Mouse (Mus musculus): Measurements from ENCODE around the gene Spata33. TPM values are rescaled to one million over a fixed set of nuclear protein-coding genes. Genes with fewer than 3 reads are reported as not detected.
"Not testable (repeated sequence)": the region's sequence is repeated elsewhere in the genome, so short reads cannot be mapped to it uniquely, and the experiment has no call there.

The Spata33 gene
- total RNA-seq (2021) = 10 to 100 TPM in 1 of 2 experiments, 1 to 10 TPM in 1; 6.0 to 10.4 TPM
- long read RNA-seq, full-length matches to known transcripts = 7 of 10 reads
- long read RNA-seq, partial matches to known transcripts = 3 of 10 reads
- long read RNA-seq, other reads (novel, unspliced or antisense) = 0 of 10 reads

GRCm38 (mm10) chr8:123212321-123213117 lies at the start of gene Spata33, which contains the start of gene Chmp1a:
Spata33 (plus strand) TSS chr8:123212832.
Chmp1a (minus strand) TSS chr8:123212763.
- peak; percentile 75 to 92 for DNase-seq (ENCODE audit: low spot score in 2 of 2)

DNA sequence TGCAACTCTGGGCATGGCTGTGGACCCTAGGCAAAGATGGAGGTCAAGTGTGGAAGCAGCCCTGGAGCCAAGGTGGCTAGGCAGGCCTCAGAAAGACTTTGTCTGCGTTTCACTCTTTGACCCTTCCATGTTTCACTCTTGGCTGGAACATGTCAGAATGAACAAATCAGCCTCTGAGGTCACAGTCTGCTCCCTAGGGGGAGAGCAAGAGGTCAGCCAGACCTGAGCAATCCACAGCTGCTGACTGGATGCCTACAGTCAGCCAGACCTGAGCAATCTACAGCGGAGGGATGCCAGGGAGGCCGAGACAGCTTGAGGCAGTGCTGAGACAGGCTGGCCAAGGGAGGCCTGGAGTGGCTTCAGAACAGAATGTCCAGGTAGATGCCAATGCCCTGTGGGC lies 31.2 kb upstream of the Spata33 start:
- no peak for DNase-seq (ENCODE audit: low spot score in 2 of 2)

DNA sequence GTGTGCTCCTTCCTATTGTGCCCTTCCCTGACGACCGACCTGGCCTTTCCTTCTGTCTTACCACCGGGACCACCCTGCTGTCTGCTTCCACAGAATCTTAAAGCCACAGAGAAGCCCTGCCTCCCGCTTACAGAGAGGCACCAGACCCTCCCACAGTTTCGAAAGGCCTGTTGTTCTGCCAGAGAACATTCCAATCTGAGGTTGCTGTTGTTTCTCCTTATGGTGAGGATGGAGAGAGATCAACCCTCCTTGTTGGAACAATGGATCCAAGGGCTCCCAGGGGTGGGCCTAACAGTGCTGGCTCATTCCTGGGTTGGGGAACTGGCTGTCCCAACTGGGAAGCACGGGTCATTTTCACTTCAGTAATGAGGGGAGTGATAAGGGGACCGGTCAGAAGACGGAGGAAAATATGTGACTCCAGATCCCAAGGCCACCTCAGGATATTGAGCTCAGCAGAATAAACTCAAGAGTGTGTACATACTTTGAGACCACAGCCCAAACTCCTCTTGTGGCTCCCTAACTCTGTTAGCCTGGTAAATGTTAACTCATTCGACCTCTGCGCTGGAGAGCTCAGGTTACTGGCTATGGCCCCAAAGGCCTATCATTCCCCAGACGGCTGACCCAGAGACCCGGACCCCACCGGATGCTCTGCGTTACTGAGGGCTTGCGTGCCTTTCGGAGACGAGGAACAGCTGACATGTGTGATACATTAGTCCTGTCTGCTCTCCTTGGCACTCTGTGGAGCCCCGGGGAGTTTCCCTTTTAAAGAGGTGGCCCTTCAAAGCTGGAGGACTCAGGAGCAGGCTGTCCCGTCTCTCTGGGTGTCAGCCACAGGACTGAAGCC lies 26.8 kb upstream of the Spata33 start, which contains the start of gene Dpep1:
Gene Dpep1 (plus strand): TSS at position 677 of the 844 bp plus-strand sequence.
- DNase-seq (ENCODE audit: low spot score in 2 of 2) = no peak

GRCm38 (mm10) chr8:123188006-123188405 lies 24.6 kb upstream of the Spata33 start:
- DNase-seq (ENCODE audit: low spot score in 2 of 2) = no peak

GRCm38 (mm10) chr8:123188841-123189240 lies 23.8 kb upstream of the Spata33 start:
- DNase-seq (ENCODE audit: low spot score in 2 of 2) = no peak

GRCm38 (mm10) chr8:123190678-123191077 lies 22.0 kb upstream of the Spata33 start:
- DNase-seq (ENCODE audit: low spot score in 2 of 2) = peak; percentile 77 to 87

GRCm38 (mm10) chr8:123191908-123192307 lies 20.7 kb upstream of the Spata33 start:
- no peak for DNase-seq (ENCODE audit: low spot score in 2 of 2)

DNA sequence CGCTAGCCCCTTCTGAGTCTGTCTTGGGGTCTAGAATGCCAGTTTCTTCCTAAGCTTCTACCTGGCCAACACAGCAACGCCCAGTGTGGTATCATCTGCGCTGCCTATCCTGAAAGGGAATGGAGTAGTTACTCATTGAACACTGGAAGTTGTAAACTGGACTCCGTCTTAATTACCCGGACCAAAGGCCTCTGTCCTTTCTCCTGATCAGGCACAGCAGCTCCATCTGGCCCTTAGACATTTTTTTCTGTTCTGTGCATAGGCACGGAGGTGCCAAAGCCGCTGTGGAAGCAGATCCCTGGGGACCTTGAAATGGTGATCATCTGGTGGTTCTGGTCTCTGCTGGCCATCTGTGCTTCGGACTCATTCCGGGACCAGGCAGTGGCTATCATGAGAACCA lies 18.9 kb upstream of the Spata33 start:
- no peak for DNase-seq (ENCODE audit: low spot score in 2 of 2)

GRCm38 (mm10) chr8:123197016-123197415 lies 15.6 kb upstream of the Spata33 start:
- not testable (repeated sequence) for DNase-seq (ENCODE audit: low spot score in 2 of 2)

- DNase-seq (ENCODE audit: low spot score in 2 of 2) = no peak
Observed at GRCm38 (mm10) chr8:123199864-123200263, 12.8 kb upstream of the Spata33 start.

DNA sequence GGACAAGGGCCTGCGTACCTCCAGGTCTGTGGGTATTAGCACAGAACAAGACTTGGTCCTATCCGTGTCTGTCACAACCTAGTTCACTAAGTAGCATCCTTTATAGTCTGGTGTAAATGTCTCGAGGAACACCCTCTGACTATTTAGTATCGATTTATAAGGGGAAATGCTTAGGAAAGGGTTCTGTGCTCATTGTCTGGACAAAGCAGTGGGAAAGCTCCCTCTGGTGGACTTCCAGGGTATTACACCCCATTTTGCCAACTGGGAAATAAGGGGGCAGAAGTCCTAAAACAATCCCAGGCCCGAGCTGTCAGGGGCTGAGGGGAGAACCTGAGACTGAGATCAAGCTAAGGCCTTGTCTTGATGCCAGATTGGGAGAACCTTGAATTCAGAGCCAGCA lies 10.3 kb upstream of the Spata33 start:
- DNase-seq (ENCODE audit: low spot score in 2 of 2) = peak; percentile 71 to 86

DNA sequence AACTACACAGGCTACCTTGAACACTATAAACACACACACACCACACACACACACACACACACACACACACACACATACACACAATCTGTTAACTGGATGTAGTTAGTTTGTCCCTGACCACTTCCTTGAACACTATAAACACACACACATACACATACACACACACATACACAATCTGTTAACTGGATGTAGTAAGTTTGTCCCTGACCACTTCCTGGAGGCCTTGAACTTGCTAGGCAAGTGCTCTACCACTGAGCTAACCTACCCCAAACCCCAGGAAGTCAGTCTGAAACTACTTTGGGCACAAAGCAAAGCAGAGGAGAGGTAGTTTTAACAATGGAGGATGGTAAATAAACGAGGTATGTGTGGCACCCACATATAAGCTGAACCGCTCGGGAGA lies 9.1 kb upstream of the Spata33 start:
- DNase-seq (ENCODE audit: low spot score in 2 of 2) = no peak

DNA sequence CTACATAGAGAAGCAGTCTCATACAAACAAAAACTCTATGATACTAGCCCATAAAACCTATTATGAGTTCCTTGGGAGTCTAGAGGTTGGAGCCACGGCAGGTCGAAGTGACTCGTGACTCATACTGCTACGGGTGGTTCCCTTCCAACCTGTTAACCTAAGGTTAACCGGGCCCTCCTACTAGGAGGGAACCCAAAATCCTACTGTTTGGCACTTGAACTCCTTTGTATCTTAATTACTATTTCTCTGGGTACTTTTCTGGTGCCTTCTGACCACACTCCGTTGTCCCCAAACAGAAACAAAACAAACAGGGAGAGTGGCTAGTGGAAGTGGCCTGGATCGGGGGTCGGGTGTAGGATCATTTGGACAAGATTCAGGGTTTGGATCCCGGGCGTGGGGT lies 756 bp upstream of the Spata33 start:
- DNase-seq (ENCODE audit: low spot score in 2 of 2) = no peak

DNA sequence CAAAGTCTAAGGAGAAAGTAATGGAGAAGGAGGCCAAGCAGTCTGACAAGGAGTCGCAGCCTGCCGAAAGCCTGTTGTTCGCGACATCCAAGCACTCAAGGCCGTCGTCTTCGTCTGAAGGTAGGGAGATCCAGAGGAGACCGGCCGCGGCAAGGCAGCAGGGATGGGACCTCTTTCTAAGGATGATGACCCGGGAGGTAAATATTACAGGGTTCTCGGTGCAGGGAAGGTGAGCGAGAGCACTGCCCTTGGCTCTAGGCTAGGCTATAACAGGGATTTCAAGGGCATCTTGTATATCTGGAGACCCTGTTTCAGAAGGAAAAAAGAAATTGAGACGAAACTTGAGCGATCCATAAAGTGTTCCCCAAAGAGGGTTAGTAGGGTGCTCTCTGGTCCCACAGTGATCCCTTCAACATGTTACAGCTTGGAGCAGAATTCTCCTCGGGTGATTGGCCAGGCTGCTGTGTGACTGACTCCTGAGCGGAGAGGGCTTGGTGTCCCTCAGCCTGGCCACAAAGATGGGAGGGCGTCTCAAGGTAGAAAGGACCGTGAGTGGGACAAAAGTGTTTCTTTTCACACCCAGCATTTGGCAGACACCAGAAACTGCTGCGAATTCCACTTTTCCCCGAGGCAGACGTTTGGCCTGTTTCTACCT lies 613 bp downstream of the Spata33 start:
- DNase-seq (ENCODE audit: low spot score in 2 of 2) = no peak

- DNase-seq (ENCODE audit: low spot score in 2 of 2) = no peak
Observed at GRCm38 (mm10) chr8:123215430-123215829, 2.8 kb downstream of the Spata33 start.

GRCm38 (mm10) chr8:123220917-123221316 lies 8.3 kb downstream of the Spata33 start:
- DNase-seq (ENCODE audit: low spot score in 2 of 2) = no peak

DNA sequence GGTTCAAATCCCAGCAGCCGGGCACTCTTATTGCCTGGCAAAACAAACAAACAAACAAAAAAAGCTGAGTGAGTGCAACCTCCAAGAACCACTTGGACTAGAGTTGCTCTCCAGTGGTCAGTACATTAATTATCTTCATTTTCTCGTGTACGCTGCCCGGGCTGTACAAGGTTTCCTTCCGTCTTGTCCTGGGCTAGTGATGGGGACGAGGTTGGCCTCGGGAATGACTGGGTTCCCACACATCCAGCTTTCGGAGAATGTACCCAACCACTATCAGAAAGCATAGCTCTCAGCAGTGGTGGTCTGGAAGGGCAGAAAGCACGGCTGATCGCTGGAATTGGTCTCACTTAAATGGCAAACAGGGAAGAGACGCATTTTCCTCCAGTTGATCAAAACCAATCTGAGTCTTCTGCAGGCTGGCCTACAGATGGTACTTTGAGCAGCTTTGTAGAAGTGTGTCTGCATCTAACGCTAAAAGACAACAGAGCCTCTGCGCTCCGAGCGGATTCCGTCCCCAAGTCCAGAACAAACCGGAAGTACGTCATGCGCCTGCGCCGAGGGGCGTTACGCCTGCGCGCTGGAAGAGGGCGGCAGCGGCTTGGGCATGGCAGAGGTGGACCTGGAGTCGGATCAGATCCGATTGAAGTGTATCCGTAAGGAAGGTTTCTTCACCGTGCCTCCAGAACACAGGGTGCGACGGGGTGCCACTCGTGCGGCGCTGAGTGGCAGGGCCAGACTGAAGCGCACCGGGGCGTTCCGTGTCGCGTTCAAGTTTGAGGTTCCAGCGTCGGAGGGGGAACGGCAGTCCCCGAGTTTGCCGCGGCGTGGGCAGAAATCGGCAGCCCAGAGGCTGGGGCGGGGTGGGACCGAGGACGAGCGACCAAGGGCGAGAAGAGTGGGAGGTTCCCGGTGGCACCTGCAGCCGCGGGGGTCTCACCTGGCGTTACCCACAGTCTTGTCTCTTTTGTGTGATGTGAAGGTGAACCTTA lies 11.9 kb downstream of the Spata33 start, which contains the start of gene Cdk10:
Gene Cdk10 (plus strand): TSS at position 565 of the 989 bp plus-strand sequence.
- peak; percentile 92 to 95 for DNase-seq (ENCODE audit: low spot score in 2 of 2)

DNA sequence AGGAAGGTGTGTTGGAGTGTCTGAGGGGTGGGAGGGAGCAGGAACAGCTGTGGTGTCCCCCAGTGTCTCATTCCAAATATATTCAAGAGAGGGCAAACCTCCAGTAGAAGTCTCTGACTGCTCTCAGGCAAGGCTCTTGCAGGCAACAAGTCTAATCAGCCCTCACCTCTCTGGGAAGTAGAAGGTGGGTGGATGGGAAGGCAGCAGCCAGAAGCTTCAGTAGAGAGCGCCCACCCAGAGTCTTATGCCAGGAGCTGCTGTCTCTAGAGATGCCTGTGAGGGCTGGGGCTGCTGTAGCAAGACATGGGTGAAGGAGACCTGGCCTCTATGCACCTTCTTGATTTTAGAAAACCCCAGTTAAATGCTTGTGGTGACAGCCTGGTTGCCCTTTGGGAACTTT lies 15.8 kb downstream of the Spata33 start:
- DNase-seq (ENCODE audit: low spot score in 2 of 2) = no peak

DNA sequence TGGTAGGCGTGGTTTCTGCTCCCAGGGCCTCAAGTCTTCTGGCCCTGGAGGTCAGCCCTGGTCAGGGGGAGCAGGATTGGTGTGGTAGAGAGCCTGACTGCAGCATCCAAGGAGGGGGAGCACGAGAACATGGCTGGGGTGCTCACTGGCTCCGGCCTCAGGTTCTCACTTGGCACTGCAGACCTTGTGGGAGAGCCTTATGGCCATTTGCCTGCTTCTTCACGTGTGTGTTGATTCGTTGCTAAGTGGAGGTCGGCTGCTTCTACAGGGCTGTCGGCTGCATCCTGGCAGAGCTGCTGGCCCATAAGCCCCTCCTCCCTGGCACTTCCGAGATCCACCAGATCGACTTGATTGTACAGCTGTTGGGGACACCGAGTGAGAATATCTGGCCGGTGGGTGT lies 17.7 kb downstream of the Spata33 start:
- DNase-seq (ENCODE audit: low spot score in 2 of 2) = not testable (repeated sequence)

DNA sequence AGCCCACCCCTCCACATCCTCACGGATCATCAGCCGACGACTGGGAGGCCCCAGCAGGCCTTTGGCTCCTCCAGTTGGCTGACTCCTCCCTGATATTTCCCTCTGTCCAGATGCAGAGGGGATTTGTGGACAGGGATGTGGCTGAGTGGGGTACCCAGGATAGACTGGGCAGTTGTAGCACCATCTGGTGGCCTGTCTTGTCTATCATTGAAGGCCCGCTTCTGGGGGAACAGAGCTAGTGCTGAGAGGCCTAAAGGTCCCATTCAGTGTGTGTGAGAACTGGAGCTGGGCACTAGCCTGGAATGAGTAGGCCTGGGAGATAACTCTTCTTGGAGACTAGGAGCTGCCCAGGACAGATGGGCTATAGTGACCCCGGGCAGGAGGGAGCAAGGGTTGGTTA lies 19.1 kb downstream of the Spata33 start:
- peak in 1 of 2 experiments; percentile 54 for DNase-seq (ENCODE audit: low spot score in 2 of 2)

Measured in layer of hippocampus, adult 18-20 months (tissue).